Mouse (Mus musculus) bone marrow macrophage, adult 2 months (primary cell): ENCODE results near the gene Lin9.

Experiments used
- CTCF ChIP-seq: IDR thresholded peaks from 2 replicates; pipeline ENCODE4 v1.5.1; 2012; ENCODE audit warnings: low read depth, mild to moderate bottlenecking, low read length, moderate library complexity
- POLR2A ChIP-seq: IDR thresholded peaks from 2 replicates; pipeline ENCODE4 v1.6.1; 2012; ENCODE audit warnings: mild to moderate bottlenecking, low read depth, low read length, borderline replicate concordance

GRCm38 (mm10) chr1:180726183-180726582, 85.2 kb downstream of the Lin9 start:
- TF ChIP-seq POLR2A (no peak), CTCF (no peak)
